ENCODE assay signal across 20 mouse cellular contexts in the genomic region with DNA sequence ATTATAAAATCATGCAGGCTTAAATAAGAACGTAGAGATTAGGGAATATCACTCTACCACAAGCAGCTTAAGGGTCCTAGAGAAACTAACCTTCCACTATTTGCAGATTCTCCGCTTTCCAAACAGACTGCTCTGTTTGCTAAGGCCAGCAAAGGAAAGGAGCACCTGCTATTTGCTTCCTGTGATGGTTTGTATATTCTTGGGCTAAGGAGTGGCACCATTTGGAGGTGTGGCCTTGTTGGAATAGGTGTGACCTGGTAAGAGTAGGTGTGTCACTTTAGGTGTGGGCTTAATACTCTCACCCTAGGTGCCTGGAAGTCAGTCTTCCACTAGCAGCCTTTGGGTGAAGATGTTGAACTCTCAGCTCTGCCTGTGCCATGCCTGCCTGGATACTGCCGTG. TPM values are rescaled to one million over a fixed set of nuclear protein-coding genes. Genes with fewer than 3 reads are reported as not detected.
"Had no signal": no experiment of that assay in that cellular context is flagged by ENCODE, and none has a peak within 500 bp of the region (broad histone marks: within the 10 kb centered on the region; RNA-seq: fewer than 3 reads in every experiment).

No protein-coding gene starts in this region.

- DNase-seq: kidney, adult 2 months; kidney, postnatal 10 days; kidney, postnatal 36 days; layer of hippocampus, postnatal 36 days; lung, embryonic 14.5 days; right cerebral cortex, postnatal 14 days; right cerebral cortex, postnatal 4 days; thymus, adult 18-20 months; thymus, postnatal 36 days had no signal

- H3K27ac ChIP-seq: left cerebral cortex, adult 2 months; limb, embryonic 10.5 days; limb, embryonic 13.5 days; macrophage; midbrain, embryonic 12.5 days; midbrain, embryonic 15.5 days; neural tube, embryonic 13.5 days; stomach, embryonic 15.5 days had no signal

- H3K4me2 ChIP-seq: kidney, embryonic 15.5 days; limb, embryonic 13.5 days; lung, embryonic 14.5 days; midbrain, embryonic 12.5 days; midbrain, embryonic 15.5 days; neural tube, embryonic 13.5 days; stomach, embryonic 15.5 days had no signal

- H3K4me1 ChIP-seq: kidney, embryonic 15.5 days had no signal

- ATAC-seq: intestine, postnatal 0 days; lung, postnatal 0 days; midbrain, embryonic 15.5 days had no signal

- H3K9me3 ChIP-seq: kidney, embryonic 15.5 days; limb, embryonic 10.5 days; limb, embryonic 13.5 days; midbrain, embryonic 12.5 days; midbrain, embryonic 15.5 days; neural tube, embryonic 13.5 days; stomach, embryonic 15.5 days had no signal

- H3K36me3 ChIP-seq: kidney, embryonic 15.5 days; limb, embryonic 10.5 days; limb, embryonic 13.5 days; midbrain, embryonic 12.5 days; midbrain, embryonic 15.5 days; neural tube, embryonic 13.5 days; stomach, embryonic 15.5 days had no signal

- H3K9ac ChIP-seq: kidney, embryonic 15.5 days; limb, embryonic 13.5 days; lung, embryonic 14.5 days; midbrain, embryonic 12.5 days; midbrain, embryonic 15.5 days; neural tube, embryonic 13.5 days; stomach, embryonic 15.5 days had no signal

- H3K4me3 ChIP-seq: kidney, embryonic 15.5 days; left cerebral cortex, adult 2 months; limb, embryonic 10.5 days; limb, embryonic 13.5 days; midbrain, embryonic 12.5 days; midbrain, embryonic 15.5 days; neural tube, embryonic 13.5 days; stomach, embryonic 15.5 days had no signal

- H3K27me3 ChIP-seq: kidney, embryonic 15.5 days; limb, embryonic 13.5 days; midbrain, embryonic 12.5 days; midbrain, embryonic 15.5 days; neural tube, embryonic 13.5 days; stomach, embryonic 15.5 days had no signal

RNA-seq across cellular contexts. Expression of gene Cfap54, which starts 44.6 kb away (rescaled TPM):
- polyA plus RNA-seq: intestine, postnatal 0 days; macrophage had no signal
